Mouse (Mus musculus) mouse embryonic stem cell (cell line): ENCODE results near the gene Fam186a.
"Not testable (repeated sequence)": the region's sequence is repeated elsewhere in the genome, so short reads cannot be mapped to it uniquely, and the experiment has no call there.

Experiments
- in situ Hi-C, 2 experiments: fragments of 300-500 bp; cut with MboI; formaldehyde crosslinking; loops; 1 replicate in 1 of 2; 3 replicates in 1 of 2; pipeline ENCODE4 v1.14.3; 2019 to 2020; ENCODE audit warnings: low sequenced_read_pairs in 2 of 2, low pct_unique_long_range_greater_than_20kb in 1 of 2, mixed read lengths in 1 of 2; ENCODE audit not compliant: unreplicated experiment in 1 of 2

The Fam186a gene

DNA sequence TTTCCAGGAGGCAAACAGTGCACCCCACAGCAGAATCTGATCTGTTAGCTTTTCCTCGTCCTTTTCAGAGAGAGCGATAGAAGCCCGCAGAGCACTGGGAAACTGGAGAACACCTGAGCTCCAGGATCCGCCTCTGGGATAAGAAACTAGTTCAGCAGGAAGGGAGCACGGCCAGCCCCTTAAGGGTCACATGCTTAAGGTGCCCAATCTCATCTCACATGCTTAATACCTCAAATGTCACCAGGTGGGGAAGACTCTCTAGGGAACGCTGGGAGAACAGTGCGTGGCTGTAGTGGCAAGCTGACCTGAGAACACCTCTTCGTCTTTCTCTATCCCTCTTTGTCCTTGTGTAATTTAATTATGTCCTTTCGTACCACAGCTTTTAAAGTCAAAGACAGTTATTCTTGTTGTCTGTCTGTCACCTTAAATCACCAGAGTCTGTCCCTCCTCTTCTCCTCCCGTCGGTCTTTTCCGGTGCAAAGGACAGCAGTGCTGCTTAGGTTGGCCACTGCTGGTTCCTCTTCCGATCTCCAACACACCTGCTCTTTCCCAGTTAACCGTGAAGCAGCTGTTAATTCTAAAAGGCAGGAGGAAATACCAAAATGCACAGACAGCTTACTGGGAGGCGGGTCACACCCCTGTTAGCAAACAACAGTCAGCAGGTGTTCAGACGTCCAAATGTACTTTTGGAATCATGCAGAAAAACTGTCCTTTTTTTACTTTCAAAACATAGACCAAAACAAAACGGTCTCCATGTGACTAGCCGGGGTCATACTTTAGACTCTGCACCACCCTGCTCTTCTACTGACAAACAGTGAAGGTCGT, 76.2 kb downstream of the Fam186a start:
- in situ Hi-C loops: no loop called here

DNA sequence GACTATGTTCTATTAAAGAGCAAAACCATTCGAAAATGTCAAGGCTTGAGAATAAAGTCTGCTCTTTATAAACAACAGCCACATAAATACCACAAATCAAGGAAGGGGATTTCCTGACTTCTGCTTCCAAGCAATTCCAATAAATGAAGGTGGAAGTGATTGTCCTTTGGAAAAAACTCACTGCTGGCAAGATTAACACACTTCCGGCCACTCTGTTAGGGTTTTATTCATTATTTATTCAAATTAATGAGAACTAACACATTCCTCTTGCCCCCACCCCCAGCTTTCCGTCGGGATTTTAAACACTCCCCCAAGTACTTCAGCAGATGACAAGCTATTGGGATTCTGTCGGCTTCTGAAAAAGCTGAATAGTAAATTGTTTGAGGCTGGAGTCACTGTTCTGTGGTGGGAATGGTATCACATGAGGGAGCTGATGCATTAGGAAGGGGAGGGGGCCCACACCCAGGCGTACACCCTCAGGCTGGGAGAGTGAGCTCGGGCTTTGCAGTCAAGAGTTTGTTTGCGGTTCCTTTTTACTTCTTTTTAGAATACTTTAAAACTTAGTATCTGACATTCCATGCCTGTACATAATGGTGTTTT, 77.5 kb downstream of the Fam186a start:
- in situ Hi-C loops: no loop called here

DNA sequence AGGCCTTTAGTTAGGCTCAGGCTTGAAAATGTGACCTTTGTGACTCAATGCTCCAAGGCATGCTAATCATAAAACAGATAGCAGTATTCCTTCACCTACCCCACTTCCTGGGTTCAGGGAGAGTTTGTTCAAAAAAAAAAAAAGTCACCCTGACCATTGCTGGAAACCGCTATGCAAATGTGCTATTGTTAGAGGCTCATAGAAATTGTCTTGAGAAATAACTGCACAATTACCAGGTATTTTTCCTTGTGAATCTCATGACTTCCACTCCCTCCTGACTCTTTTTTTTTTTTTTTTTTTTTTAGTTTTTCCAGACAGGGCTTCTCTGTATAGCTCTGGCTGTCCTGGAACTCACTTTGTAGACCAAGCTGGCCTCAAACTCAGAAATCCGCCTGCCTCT, 79.7 kb downstream of the Fam186a start:
- in situ Hi-C loops: not testable (repeated sequence)

DNA sequence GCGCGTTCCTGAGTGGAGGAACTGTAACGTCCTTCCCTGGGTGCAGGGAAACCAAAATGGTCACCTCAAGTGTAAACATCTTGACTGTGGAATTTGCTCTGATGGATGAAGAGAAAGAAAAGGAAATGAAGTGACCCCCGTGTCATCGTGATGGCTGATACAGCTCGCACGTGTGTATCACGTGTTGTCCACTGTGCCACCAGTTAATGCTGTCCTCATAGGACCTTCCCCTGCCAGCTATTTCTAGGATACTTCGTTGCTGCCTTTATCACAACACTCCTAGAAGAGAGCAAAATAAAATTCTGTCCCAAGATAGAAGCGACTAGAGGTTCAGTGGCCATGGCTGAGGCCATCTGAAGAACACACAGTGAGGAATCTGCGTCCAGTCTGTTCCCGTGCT, 82.8 kb downstream of the Fam186a start:
- in situ Hi-C loops: no loop called here

DNA sequence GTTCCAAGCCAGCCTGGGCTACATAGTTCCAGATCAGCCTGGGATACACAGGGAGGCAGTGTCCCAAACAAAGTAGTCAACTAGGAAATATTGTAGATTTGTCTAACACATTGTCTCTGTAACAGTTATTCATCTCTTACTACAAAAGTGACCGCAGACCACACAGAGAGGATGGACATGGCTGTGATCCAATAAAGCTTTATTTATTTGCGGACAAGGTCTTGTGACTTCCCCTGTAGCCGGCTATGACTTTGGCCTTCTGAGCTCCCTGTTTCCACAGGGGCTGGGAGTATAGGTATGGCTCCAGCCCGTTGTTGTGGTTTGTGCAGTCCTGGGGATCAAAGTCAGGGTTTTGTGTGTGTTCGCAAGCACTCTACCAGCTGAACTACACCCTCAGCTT, 88.3 kb downstream of the Fam186a start:
- in situ Hi-C loops: no loop called here

DNA sequence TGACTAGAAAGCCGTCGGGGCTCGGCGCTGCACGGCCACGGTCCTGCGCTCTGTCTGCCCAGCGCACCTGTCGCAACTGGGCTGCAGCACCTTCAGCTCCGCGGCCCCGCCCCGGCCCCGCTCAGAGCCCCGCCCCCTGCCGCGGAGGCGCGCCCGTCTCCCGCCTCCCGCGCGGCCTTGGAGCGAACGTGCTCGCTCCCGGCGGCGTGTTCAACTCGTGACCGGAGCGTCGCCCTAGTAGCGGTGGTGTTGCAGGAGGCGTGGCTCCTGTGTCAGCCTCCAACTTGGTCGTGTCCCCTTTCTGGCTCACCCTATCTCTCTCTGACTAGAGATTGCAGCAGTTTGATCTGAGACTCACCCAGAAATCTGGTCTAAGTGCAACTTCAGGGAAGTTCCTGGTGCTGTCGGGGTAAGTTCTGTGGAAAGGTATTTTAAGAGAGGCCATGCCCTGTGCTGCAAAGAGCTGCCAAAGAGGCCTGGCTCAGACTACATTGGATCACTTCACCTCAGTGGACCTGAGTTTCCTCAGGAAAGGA, 91.5 kb downstream of the Fam186a start, which contains the start of gene Lima1:
TSS of gene Lima1 (minus strand) at position 123 of the 536 bp plus-strand sequence.
- in situ Hi-C loops: no loop called here

DNA sequence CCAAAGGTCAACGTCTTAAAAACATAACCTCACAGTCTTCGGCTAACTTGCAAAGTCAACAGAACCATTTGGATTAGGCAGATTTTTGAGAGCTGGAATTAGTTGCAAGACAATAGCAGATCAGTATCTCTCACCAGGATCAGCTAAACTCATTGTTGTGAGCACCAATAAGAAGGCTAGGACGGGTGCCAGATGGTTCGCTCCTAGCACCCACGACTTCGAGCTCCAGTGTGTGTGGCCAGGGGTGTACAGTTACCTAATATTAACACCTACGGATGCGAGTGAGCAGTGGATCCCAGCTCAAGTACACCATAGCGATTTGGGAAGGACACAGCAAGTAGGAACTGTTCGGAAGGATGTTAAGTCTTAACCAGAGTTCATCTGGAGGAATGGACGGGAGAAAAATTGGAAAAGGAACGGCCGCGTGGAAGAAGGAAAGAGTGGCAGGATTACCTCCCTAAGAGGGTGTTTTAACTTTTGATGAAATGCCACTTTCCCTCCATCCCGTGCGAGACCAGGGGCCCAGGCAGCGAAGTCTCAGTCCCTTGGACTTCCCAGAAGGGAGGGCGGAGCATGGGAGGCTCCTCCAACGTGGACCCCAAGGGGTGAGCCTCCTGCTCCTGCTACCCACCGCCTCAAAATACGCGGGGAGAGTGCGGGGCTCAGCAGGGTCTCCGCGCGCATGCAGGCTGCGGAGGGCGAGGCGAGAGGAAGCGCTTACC, 92.1 kb downstream of the Fam186a start:
- in situ Hi-C loops: no loop called here

DNA sequence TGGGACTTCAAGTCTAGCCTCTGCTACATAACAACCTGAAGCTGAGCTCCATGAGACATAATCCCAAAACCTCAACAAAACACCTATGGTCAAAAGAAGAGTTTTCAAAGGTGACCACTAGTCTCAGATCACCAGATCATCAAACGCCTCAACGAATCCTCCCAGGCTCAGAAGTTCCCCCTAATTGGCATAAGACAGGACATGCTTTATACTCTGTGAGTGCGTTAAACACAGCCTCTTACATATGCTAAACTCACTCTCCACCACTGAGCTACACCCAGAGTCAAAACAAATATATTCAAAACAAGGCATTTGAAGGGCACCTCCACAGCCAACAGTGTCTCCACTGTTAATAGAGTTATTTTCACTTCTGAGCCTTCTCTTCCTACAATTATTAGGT, 94.3 kb downstream of the Fam186a start:
- in situ Hi-C loops: no loop called here
